Mouse (Mus musculus) E14TG2a.4 (cell line): Measurements from ENCODE around the gene Nenf.

ENCODE experiments used
- H3K27me3 ChIP-seq: 2 replicates; pipeline ENCODE4 v1.6.1; 2014; ENCODE audit warnings: low read length, control low read depth; ENCODE audit not compliant: insufficient read depth
- H3K36me3 ChIP-seq: 2 replicates; pipeline ENCODE4 v1.6.1; 2014; ENCODE audit warnings: low read length, control low read depth; ENCODE audit not compliant: insufficient read depth
- H3K4me1 ChIP-seq: replicated peaks from 2 replicates; pipeline ENCODE4 v1.6.1; 2014; ENCODE audit warnings: low read depth, low read length, control low read depth
- H3K4me3 ChIP-seq: replicated peaks from 2 replicates; pipeline ENCODE4 v1.5.1; 2014; ENCODE audit warnings: mild to moderate bottlenecking, low read length
- H3K9me3 ChIP-seq: 2 replicates; pipeline ENCODE4 v1.6.1; 2014; ENCODE audit warnings: low read length, control low read depth
- CTCF ChIP-seq: conservative IDR thresholded peaks from 2 replicates; pipeline ENCODE4 v1.5.1; 2014; ENCODE audit warnings: low read length
- NANOG ChIP-seq: IDR thresholded peaks from 2 replicates; pipeline ENCODE4 v1.6.1; 2014; ENCODE audit warnings: borderline replicate concordance, low read length, mixed read lengths
- POU5F1 ChIP-seq: IDR thresholded peaks from 2 replicates; pipeline ENCODE4 v1.6.1; 2014; ENCODE audit warnings: low read length, borderline replicate concordance

Nenf gene

GRCm38 (mm10) chr1:191317591-191318196 lies at the start of gene Nenf:
Gene Nenf, minus strand, starts transcription at chr1:191318194.
- H3K27me3 ChIP-seq: peaks cover 25% of the 10 kb centered on the region

DNA sequence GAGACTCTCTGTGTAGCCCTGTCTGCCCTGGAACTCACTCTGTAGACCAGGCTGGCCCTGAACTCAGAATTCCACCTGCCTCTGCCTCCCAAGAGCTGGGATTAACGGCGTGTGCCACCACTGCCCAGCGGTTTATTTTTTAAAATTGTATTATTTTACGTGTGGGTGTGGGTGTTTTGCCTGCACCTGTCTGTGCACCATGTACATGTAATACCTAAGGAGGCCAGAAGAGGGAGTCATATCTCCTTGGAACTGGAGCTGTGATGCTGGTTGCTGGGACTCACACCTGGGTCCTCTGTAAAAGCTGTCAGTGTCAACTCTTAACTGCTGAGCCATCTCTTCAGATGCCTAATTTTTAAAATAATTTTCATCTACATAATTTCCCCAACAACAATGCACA lies 46.5 kb upstream of the Nenf start:
- TF ChIP-seq NANOG (no peak), CTCF (peak; percentile 65), POU5F1 (no peak)
- Histone ChIP-seq H3K4me1 (no peaks in the 10 kb centered on the region), H3K27me3 (no peaks in the 10 kb centered on the region), H3K4me3 (no peak overlapping the region), H3K36me3 (peaks cover 83% of the 10 kb centered on the region), H3K9me3 (no peaks in the 10 kb centered on the region)

More at GRCm38 (mm10) chr1:191317591-191318196, at the start of gene Nenf:
- TF ChIP-seq CTCF: no peak
- TF ChIP-seq POU5F1: no peak
- TF ChIP-seq NANOG: no peak
- Histone ChIP-seq H3K36me3 (no peaks in the 10 kb centered on the region), H3K4me1 (peaks cover 16% of the 10 kb centered on the region), H3K9me3 (no peaks in the 10 kb centered on the region), H3K4me3 (peak within 1 kb of the TSS; percentile 83)

- H3K4me1 ChIP-seq: no peaks in the 10 kb centered on the region
- H3K4me3 ChIP-seq: no peak overlapping the region
- H3K36me3 ChIP-seq: peaks cover 82% of the 10 kb centered on the region
- no peaks in the 10 kb centered on the region for H3K27me3 ChIP-seq
- H3K9me3 ChIP-seq: no peaks in the 10 kb centered on the region
- no peak for TF ChIP-seq NANOG
- TF ChIP-seq CTCF: no peak
- no peak for TF ChIP-seq POU5F1
Measured at GRCm38 (mm10) chr1:191362412-191362811, 44.4 kb upstream of the Nenf start.

DNA sequence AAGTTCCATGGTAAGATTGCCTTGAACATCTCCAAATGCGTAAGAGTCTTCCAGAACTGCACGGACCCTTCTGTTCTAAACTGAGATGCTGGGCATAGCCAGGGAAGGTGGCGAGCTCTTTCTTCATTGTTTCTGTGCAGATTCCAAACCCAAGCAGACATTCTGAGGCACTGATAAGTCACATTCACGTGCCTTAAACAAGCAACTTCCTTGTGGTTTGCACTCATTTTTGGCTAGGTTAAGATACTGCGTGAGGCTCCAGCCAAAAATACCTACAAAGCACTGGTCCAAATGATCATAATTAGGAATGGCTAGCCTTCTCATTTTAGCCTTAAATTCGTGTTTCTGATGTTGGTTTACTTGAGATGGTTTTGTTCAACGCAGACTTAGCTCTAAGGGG lies 41.5 kb upstream of the Nenf start:
- Histone ChIP-seq H3K27me3 (no peaks in the 10 kb centered on the region), H3K36me3 (peaks cover 94% of the 10 kb centered on the region), H3K9me3 (no peaks in the 10 kb centered on the region), H3K4me3 (no peak overlapping the region), H3K4me1 (no peaks in the 10 kb centered on the region)
- TF ChIP-seq POU5F1: no peak
- no peak for TF ChIP-seq NANOG
- TF ChIP-seq CTCF: no peak

DNA sequence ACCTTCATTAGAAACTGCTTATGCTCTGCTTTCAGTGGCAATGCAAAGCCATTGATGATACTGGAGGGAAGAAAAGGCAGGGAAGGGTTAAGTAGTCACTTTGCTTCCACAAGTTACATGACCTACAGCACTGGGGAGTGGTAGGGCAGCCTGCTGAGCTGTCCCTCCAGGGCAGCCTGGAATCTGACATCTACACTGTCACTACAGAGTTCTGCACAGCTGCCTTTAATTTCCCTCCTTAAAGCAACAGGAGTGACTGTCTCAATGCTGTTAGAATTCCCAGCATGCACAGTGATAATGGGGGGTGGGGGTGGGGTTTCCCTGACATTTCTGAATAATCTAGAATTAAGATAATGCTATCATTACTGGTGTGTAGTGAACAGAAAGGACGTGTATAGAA lies 38.9 kb upstream of the Nenf start:
- TF ChIP-seq POU5F1 (no peak), NANOG (no peak)
- Histone ChIP-seq H3K27me3 (no peaks in the 10 kb centered on the region), H3K9me3 (no peaks in the 10 kb centered on the region), H3K36me3 (peaks cover 91% of the 10 kb centered on the region), H3K4me1 (peaks cover 11% of the 10 kb centered on the region), H3K4me3 (no peak overlapping the region)

DNA sequence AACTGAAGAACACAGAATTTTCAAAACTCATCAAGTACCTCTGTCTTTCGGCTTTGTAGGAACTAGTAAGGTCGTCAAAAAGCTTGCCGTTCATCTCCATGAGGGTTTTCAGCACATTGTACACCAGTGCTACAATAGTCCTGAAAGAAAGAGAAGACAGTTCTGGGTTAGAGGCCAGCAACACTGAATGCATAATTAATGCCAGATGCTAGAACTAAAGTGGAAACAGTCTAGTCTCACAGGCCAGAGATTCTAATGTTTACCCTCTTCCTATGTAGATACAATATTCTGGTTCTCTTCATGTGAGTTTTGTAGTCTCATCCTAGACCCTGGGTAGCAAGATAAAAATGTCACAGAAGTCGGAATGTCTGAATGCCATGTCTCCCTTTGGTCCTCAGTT lies 35.8 kb upstream of the Nenf start:
- Histone ChIP-seq H3K9me3 (no peaks in the 10 kb centered on the region), H3K4me3 (no peak overlapping the region), H3K4me1 (peaks cover 22% of the 10 kb centered on the region), H3K36me3 (peaks cover 88% of the 10 kb centered on the region), H3K27me3 (no peaks in the 10 kb centered on the region)
- no peak for TF ChIP-seq CTCF
- no peak for TF ChIP-seq POU5F1
- TF ChIP-seq NANOG: no peak

- no peak for TF ChIP-seq NANOG
- TF ChIP-seq POU5F1: no peak
- peak; percentile 20; the same call in 1 of the 2 replicates for TF ChIP-seq CTCF
- Histone ChIP-seq H3K4me1 (peaks cover 22% of the 10 kb centered on the region), H3K9me3 (no peaks in the 10 kb centered on the region), H3K27me3 (no peaks in the 10 kb centered on the region), H3K36me3 (peaks cover 86% of the 10 kb centered on the region), H3K4me3 (no peak overlapping the region)
Measured at GRCm38 (mm10) chr1:191352786-191353488, 34.9 kb upstream of the Nenf start.

DNA sequence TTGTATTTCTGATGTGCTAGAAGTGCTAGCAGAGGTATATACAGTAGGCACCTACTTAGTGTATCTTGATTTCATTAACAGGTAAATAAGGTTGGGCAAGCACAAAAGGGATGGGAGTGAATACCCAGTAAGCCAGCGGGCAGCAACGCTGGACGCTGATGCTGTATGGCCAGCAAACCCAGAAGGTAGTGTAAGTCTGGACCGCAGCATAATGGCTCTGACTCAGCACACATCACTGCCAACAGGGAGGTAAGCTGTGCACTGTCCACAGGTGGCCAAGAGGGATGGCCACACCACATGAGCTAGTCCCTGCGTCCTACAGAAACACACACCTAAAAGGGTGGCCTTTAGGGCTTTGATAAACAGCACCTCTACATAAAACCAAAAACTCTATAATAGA lies 32.4 kb upstream of the Nenf start:
- Histone ChIP-seq H3K4me3 (no peak overlapping the region), H3K9me3 (no peaks in the 10 kb centered on the region), H3K36me3 (peaks cover 68% of the 10 kb centered on the region), H3K27me3 (no peaks in the 10 kb centered on the region), H3K4me1 (peaks cover 30% of the 10 kb centered on the region)
- TF ChIP-seq CTCF: no peak
- no peak for TF ChIP-seq POU5F1
- no peak for TF ChIP-seq NANOG
